Mouse (Mus musculus) right cerebral cortex, adult 2 months (tissue): ENCODE results near the gene Arl3.

ENCODE experiments used
- DNase-seq, 2 experiments: peaks; one replicate each; pipeline ENCODE4 v3.0.0; 2021 to 2022; ENCODE audit warnings: low spot score in 2 of 2

Arl3 gene

DNA sequence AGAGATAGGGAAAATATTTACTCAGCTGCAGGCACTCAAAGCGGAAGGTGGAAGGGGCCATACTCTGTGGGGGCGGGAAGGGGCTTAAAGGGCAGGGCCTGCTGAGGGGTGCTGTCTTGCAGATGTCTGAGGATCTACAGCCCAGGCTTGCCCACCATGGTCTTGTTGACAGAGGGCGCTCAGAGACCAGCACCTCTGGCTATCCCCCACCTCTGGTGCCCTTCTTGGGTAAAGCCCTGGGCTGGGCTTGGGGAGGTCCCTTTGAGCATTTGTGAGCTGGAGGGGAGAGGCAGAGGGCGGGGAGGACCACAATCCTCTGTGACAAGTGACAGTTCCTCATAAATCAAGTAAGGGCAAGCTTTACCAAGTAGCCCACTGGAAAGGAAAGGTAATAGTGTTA is 39.9 kb downstream of the Arl3 start:
- no peak for DNase-seq

- DNase-seq, result no peak
Observed at GRCm38 (mm10) chr19:46532031-46532688, 40.8 kb downstream of the Arl3 start.

DNA sequence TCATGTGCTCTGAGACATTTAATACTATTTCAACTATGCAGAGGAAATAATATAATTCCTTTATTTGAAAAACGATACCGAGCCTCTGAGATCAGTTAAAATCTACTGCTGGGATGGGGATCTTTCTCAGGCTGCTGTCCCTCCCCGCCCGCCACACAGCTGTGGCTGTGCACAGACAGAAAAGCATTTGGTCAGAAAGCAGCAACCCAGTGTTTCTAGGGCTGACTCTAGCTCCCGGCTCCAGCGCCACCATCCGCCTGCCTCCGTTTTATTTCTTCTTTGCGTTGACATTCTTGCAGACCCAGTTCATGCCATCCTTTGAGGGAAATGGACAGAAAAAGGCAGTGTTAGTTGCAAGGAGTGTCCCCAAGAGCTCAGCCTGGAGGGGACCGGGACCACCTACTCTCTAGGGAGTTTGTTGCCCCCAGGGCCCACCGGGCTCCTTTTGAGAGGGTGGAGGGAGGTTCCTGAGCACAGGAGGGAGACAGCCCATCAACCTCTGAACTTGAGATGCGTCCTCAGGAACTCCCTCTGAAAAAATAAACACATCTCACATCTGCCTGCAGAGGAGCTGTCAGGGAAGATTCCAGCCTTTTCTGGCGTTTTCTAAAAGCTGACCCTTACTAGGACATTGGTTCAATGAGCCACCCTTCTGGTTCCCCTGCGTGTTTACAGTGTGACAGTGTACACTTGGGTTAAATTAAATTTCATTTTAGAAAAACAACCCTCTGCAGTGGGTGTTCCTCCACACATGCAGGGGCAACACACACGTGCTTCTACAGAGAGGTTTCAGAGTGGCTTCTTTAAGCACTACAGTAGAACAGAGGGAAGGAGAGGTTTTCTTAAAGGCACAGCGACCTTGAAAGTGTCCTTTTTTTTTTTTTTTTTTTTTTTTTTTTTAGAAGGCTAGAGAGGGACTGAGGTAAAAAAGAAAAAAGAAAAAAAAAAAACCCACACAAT is 41.6 kb downstream of the Arl3 start:
- no peak for DNase-seq

GRCm38 (mm10) chr19:46530449-46530990 is 42.5 kb downstream of the Arl3 start:
- DNase-seq, result no peak

GRCm38 (mm10) chr19:46529601-46530448 is 43.2 kb downstream of the Arl3 start:
- no peak for DNase-seq

- peak in 1 of 2 experiments; percentile 67 for DNase-seq
Observed at GRCm38 (mm10) chr19:46528529-46529213, 44.3 kb downstream of the Arl3 start.

DNA sequence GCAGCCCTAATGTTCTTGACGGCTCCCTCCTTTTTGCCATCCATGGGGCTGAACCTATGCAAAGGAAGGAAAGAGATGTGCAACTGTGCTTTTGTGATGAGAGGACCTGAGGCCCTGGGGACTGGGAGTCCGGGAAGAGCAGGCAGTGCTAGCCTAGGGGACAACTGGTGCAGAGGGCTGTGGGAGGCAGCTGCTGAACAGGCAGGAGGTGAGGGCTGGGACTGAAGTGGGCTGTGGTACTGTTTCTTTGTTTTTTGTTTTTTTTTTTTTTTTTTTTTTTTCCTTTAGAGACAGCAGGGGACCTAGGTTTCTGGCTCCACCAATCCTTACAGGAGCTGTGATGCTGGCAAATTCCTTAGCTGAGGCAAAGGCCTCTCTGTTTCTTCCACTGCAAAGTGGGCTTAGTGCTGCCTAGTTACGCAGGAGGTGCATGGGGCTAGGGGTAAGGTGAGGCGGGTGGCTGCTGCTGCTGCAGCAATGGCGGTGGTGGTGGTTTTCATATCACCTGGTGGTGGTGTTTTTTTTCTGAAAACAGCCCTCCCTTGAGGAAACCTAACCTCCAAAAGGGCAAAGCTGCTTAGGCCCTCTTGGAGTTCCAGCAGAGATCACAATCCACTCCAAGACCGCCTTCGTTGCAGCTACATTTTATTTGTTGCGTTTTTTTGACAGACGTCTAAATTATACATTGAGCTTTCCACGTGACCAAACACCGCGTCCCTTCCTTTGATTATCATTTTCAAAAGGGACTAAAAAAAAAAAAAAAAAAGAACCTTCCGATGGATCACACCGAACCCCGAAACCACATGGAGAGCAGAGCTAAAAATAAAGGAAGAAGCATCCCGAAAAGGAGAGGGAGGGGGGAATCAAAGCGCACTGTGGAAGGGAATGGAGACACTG is 45.1 kb downstream of the Arl3 start:
- DNase-seq, result no peak

GRCm38 (mm10) chr19:46525691-46526631 is 47.0 kb downstream of the Arl3 start:
- DNase-seq, result no peak

DNA sequence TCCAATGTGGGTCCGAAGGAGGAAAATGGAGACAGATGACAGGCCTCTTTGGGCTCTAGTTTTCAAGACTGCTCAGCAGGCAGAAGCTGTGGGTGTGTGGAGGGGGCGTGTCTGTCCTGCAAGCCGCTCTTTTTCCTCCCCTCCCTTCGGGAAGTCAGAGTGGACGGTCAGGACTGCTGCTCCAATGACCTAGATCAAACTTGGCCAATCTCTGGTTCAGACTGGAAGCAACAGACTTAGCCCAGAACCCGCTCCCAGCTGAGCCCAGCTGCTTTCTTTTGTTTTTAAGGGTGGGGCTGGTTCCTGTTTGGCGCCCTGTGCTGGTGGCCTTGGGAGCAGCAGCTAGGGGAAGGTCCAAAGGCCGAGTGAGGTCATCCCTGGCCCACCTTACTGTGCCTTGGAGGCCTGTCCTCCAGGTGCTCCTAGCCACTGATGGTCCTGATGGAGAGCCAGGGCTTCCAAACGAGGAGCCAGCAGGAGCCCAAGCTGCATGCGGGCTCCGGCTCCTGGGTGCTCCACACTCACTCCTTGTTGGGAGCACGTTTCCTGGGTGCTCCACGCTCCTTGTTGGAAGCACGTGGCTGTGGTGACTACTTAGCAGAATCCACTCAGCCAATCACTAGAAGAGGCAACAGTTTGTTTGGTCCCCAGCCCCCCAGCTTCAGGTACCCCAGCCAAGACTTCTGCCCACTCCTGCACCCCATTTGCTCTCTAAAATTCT is 48.2 kb downstream of the Arl3 start:
- no peak for DNase-seq

DNA sequence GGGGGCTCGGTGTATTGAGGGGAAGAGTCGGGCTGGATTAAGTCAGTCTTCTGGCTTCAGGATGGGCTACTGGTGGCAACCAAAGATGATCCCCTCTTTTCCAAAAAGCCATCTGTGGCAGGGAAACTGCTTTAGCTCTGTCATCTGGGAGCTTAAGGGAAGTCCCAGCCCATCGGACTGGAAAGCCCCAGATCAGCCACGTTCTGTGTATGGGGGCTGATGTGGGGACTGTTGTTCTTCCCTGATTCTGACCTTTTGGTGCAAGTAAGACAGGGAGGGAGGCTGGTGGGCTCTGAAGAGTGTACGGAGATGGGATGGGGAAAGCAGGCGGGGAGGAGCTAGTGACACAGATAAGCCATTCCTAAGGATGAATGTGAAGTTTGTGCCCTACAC is 48.9 kb downstream of the Arl3 start:
- DNase-seq, result no peak

GRCm38 (mm10) chr19:46523480-46524151 is 49.4 kb downstream of the Arl3 start:
- DNase-seq, result peak; percentile 76 to 83

DNA sequence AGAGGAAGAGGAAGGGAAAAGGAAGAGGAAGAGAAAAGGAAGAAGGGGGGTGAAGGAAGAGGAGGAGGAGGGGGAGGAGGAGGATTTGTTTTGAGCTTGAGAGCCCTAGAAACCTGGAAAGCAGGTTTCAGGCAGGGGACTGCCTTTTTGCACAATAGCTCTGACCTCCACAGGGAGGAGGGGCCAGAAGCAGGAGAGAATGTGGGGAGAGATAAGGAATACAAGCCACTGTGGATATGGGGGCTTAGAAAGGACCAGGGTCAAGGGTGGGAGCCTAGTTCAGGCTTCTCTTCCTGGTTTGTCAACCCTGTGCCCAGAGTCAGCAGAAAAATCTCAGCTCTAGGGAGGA is 49.9 kb downstream of the Arl3 start:
- DNase-seq, result no peak

GRCm38 (mm10) chr19:46522433-46523044 is 50.5 kb downstream of the Arl3 start:
- no peak for DNase-seq

DNA sequence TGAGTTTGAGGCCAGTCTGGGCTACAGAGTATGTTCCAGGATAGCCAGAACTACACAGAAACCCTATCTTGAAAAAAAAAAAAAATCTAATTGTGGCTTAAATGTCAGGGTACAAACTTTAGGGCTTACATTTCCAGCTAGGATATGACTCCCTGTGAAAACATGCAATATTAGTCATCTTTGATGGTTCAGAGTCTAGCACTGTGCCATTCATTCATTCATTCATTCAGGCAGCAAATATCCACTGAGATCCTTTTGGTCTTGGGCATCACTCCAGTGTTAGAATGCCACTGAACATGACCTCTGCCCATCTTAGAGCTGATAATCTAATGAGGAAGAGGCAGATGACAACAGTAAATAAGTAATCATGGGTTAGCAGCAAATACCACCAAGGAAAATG is 51.3 kb downstream of the Arl3 start:
- no peak for DNase-seq

GRCm38 (mm10) chr19:46518828-46519621 is 54.0 kb downstream of the Arl3 start:
- no peak for DNase-seq

DNA sequence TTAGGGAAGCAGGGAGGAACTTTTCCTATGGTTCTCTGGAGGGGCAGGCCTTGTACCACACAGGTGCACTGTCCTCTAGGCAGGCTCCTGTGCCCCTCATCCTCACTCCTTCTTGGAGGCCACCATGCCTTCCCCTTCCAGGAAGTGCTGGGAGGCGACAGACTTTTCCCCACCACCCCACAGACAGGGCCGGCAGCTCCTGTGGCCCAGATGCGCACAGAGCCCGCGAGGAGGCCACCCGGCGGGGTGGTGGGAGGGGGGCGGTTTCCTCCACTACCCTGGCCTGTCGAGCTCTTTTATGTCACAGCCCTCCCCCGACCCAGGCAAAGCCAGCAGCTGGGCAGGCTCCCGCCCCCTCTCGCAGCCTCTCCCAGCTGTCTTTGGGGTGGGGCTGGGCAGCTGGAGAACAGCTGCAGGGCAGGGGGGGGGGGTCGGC is 54.6 kb downstream of the Arl3 start:
- DNase-seq, result no peak
